Mouse (Mus musculus) forebrain, embryonic 14.5 days (tissue): ENCODE measurements around the gene Gm3526. TPM values are rescaled to one million over a fixed set of nuclear protein-coding genes. Genes with fewer than 3 reads are reported as not detected.
"Not testable (repeated sequence)": the region's sequence is repeated elsewhere in the genome, so short reads cannot be mapped to it uniquely, and the experiment has no call there.

ENCODE experiments used
- ATAC-seq: fragments of 200-750 bp; cut with Nextera tagmentation; 2 replicates; pipeline ENCODE4 v1.8.0; 2017; ENCODE audit warnings: mild to moderate bottlenecking, moderate library complexity
- DNase-seq: peaks from one replicate; pipeline ENCODE4 v3.0.0-alpha.2; 2015; ENCODE audit warnings: low spot score
- H3K27ac ChIP-seq: fragments of 300-500 bp; sonication (generic); 2 replicates; pipeline ENCODE4 v1.5.1; 2014; ENCODE audit warnings: low read depth, mild to moderate bottlenecking, control low read depth, low read length, moderate library complexity
- H3K27me3 ChIP-seq: fragments of 300-500 bp; sonication (generic); replicated peaks from 2 replicates; pipeline ENCODE4 v1.6.1; 2014; ENCODE audit warnings: low read length, control low read depth, mixed read lengths; ENCODE audit not compliant: control insufficient read depth, insufficient read depth
- H3K36me3 ChIP-seq: fragments of 300-500 bp; sonication (generic); 2 replicates; pipeline ENCODE4 v1.6.1; 2014; ENCODE audit warnings: low read length, control low read depth; ENCODE audit not compliant: control insufficient read depth, insufficient read depth
- H3K4me1 ChIP-seq: fragments of 300-500 bp; sonication (generic); 2 replicates; pipeline ENCODE4 v1.6.1; 2014; ENCODE audit warnings: antibody characterized with exemption, low read length, control low read depth; ENCODE audit not compliant: control insufficient read depth, insufficient read depth
- H3K4me2 ChIP-seq: fragments of 300-500 bp; sonication (generic); 2 replicates; pipeline ENCODE4 v1.6.1; 2014; ENCODE audit warnings: mild to moderate bottlenecking, control low read depth, low read length
- H3K4me3 ChIP-seq: fragments of 300-500 bp; sonication (generic); 2 replicates; pipeline ENCODE4 v1.5.1; 2014; ENCODE audit warnings: low read depth, low read length, control low read depth
- H3K9ac ChIP-seq: fragments of 300-500 bp; sonication (generic); 2 replicates; pipeline ENCODE4 v1.6.1; 2014; ENCODE audit warnings: mild to moderate bottlenecking, low read length, control low read depth, moderate library complexity
- H3K9me3 ChIP-seq: fragments of 300-500 bp; sonication (generic); replicated peaks from 2 replicates; pipeline ENCODE4 v1.6.1; 2016; ENCODE audit warnings: low read length, control low read depth, mixed read lengths; ENCODE audit not compliant: control insufficient read depth
- WGBS: fragments of 180-500 bp; shearing (Covaris S2); extraction: QIAGEN DNeasy Blood & Tissue Kit; methylation state at CpG from one replicate; pipeline ENCODE4 v1.1.7; 2014; 5-methylcytosine and 5-hydroxymethylcytosine counted together
- polyA plus RNA-seq: library from polyadenylated mRNA; unstranded; fragments of >200 nt; fragmentation: Nextera tagmentation; extraction: Ambion mirVana; gene quantifications from 2 replicates; pipeline ENCODE4 v1.2.1, GENCODE M21; 2014

Gene Gm3526
- 0.18 TPM in 1 of 2 replicates, not detected in the other for polyA plus RNA-seq

- not testable (repeated sequence) for H3K4me3 ChIP-seq, DNase-seq, ATAC-seq, H3K4me2 ChIP-seq, H3K9me3 ChIP-seq, H3K27ac ChIP-seq, H3K36me3 ChIP-seq, H3K9ac ChIP-seq, H3K4me1 ChIP-seq, H3K27me3 ChIP-seq
- no CpG with 5 or more reads among the region's 1 CpGs for WGBS
Measured at GRCm38 (mm10) chr14:5260480-5260879, at the start of gene Gm3526. Gm3526 (minus strand) TSS chr14:5260580.

Other genes starting within 250 kb of the Gm3526 start
- gene Gm3298, start 244.7 kb downstream of the Gm3526 start, polyA plus RNA-seq: not detected in 2 replicates
- not detected in 2 replicates for gene 4930555G01Rik, start 210.0 kb downstream of the Gm3526 start, polyA plus RNA-seq
- 8.2 and 9.9 TPM in 2 replicates for gene Gm8281, start 189.5 kb downstream of the Gm3526 start, polyA plus RNA-seq
- gene Gm8279, start 129.1 kb downstream of the Gm3526 start, polyA plus RNA-seq: not detected in 2 replicates
- not detected in 2 replicates for gene Gm3317, start 96.0 kb downstream of the Gm3526 start, polyA plus RNA-seq
- gene Gm8271, start 74.8 kb downstream of the Gm3526 start, polyA plus RNA-seq: not detected in 2 replicates
- not detected in 2 replicates for gene Gm3542, start 74.3 kb upstream of the Gm3526 start, polyA plus RNA-seq
- 0.50 and 0.56 TPM in 2 replicates for gene Gm3500, start 128.5 kb upstream of the Gm3526 start, polyA plus RNA-seq
- 0.50 TPM in 1 of 2 replicates, not detected in the other for gene Gm3194, start 194.9 kb upstream of the Gm3526 start, polyA plus RNA-seq
- gene Gm8246, start 217.2 kb upstream of the Gm3526 start, polyA plus RNA-seq: not detected in 2 replicates
- not detected in 2 replicates for gene Gm3187, start 223.6 kb upstream of the Gm3526 start, polyA plus RNA-seq
- 11.8 and 12.3 TPM in 2 replicates for gene Gm3488, start 241.1 kb upstream of the Gm3526 start, polyA plus RNA-seq